Comparison of ENCODE assay signal across 8 mouse cellular contexts in the genomic region with DNA sequence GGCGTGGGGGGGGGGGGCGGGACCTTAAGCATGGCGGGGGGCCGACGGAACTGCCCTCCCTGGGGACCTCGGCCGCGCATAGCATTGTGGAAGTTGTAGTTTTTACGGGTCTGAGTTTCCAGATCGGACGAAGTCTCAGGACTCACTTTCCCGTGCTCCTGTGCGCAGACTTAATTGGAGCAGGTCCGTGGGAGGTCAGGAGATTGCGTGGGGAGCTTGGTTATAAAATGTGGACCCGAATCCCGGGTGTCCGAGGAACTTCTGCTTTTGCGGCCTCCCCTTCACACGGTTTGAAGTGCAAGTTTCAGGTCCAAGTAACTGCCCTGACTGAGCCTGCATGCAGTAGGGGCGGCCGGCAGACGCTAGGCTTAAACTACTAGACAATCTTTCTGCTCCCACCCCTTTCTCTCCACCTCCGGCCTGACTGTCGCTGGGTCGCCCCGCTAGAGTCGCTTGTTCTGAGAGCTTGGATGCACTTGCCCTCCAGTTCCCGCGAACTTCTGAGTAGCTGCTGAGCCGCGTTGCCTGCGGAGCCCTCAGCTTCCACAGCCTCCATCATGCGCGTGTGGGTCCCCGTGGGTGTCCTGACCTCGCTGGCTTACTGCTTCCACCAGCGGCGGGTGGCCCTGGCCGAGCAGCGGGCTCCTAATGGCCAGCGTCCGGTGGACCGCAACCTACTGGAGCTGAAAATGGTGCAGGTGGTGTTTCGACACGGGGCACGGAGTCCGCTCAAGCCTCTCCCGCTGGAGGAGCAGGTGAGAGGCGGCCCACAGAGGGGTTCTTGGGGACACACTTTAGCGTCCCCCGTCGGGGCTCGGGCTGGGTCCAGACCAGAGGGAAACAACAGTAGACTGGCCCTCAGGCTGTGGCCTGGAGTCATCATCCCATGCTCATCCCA. TPM values are rescaled to one million over a fixed set of nuclear protein-coding genes. Genes with fewer than 3 reads are reported as not detected.
DNase-seq lines count a peak whose midpoint lies in the region; ATAC-seq and TF ChIP-seq lines count a peak whose summit lies in the region.

Acp6 (plus strand) TSS at position 167 of the 898 bp plus-strand sequence.

- H3K9ac ChIP-seq in forebrain, embryonic 15.5 days (replicated peaks): peak within 1 kb of the TSS; percentile 61

- no peaks in the 10 kb centered on the region for H3K36me3 ChIP-seq in forebrain, embryonic 15.5 days

- peak within 1 kb of the TSS; percentile 63 for H3K27ac ChIP-seq in forebrain, embryonic 15.5 days (replicated peaks)

- peak within 1 kb of the TSS; percentile 81 for H3K4me2 ChIP-seq in forebrain, embryonic 15.5 days (replicated peaks)

- H3K27me3 ChIP-seq in forebrain, embryonic 15.5 days: no peaks in the 10 kb centered on the region

- ATAC-seq in forebrain, embryonic 15.5 days (replicated peaks): peak; percentile 94
- ATAC-seq in neutrophil, adult 5-6 weeks (ENCODE audit: extremely low read depth, insufficient number of reproducible peaks, low FRiP score, poor library complexity, severe bottlenecking): peak; percentile 75

- H3K9me3 ChIP-seq in forebrain, embryonic 15.5 days: no peaks in the 10 kb centered on the region

- H3K4me1 ChIP-seq in forebrain, embryonic 15.5 days: peaks cover 18% of the 10 kb centered on the region
- no peaks in the 10 kb centered on the region; the same call in 1 of the 2 replicates for H3K4me1 ChIP-seq in lung, adult 2 months (ENCODE audit: control insufficient read depth, insufficient read depth, low read length)

- WGBS in forebrain, embryonic 15.5 days: 1% methylated on average over 54 of the region's 54 CpGs
- under 1% methylated on average over 54 of the region's 54 CpGs for WGBS in lung, adult 2 months

- DNase-seq in ES-CJ7 (ENCODE audit: low read depth, low spot score): peak; percentile 97
- DNase-seq in cerebellum, adult 11 months: peak; percentile 77
- DNase-seq in heart, postnatal 25 days (ENCODE audit: low spot score): peak; percentile 85
- peak; percentile 89 to 95 for DNase-seq in layer of hippocampus, adult 18-20 months (ENCODE audit: low spot score in 2 of 2)
- peak; percentile 84 for DNase-seq in lung, adult 2 months
- peak; percentile 83 to 87 for DNase-seq in thymus, adult 18-20 months

- H3K4me3 ChIP-seq in forebrain, embryonic 15.5 days: peak within 1 kb of the TSS; percentile 70
- H3K4me3 ChIP-seq in lung, adult 2 months (replicated peaks; ENCODE audit: extremely low read depth, low read depth, low read length): peak within 1 kb of the TSS; percentile 89

- peak; percentile 30; the same call in 1 of the 2 replicates for TF ChIP-seq POLR2A in lung, adult 2 months (IDR thresholded peaks at IDR 0.05; ENCODE audit: borderline replicate concordance, extremely low read depth, low read depth, low read length)

- TF ChIP-seq CTCF in lung, adult 2 months (IDR thresholded peaks at IDR 0.05; ENCODE audit: insufficient read depth, low read length): no peak

- intact Hi-C loops in heart, postnatal 25 days (cut with DNase I): loop anchor here (5.0 kb wide), 1 partner anchor 68 kb away; no protein-coding TSS in a partner anchor

RNA-seq across cellular contexts. Expression of gene Acp6, which starts in this region (rescaled TPM):
- polyA plus RNA-seq in forebrain, embryonic 15.5 days (2015; fragmentation: Nextera tagmentation; extraction: Ambion mirVana): 25.1 and 26.6 TPM in 2 replicates
- total RNA-seq in heart, postnatal 25 days (2021): 10 to 100 TPM; 31.3 to 34.5 TPM
- 10 to 100 TPM; 30.9 to 31.6 TPM for total RNA-seq in layer of hippocampus, adult 18-20 months (2021)
- polyA plus RNA-seq in lung, adult 2 months (2012; rRNA removed): 23.4 and 27.8 TPM in 2 replicates
- total RNA-seq in neutrophil, adult 5-6 weeks (2017): 23.9 and 39.8 TPM in 2 replicates

Comparison
In these comparisons a context has a peak if more than half of its experiments do, and no peak if none do; other contexts are left out.
1. Peak in every context shown above with its lines: DNase-seq, ATAC-seq, H3K4me3 ChIP-seq and H3K27ac ChIP-seq.